Mouse (Mus musculus): ENCODE results near the gene Lrrc14b. TPM values are rescaled to one million over a fixed set of nuclear protein-coding genes. Genes with fewer than 3 reads are reported as not detected.
A peak's percentile ranks its signal among the peaks of the same experiment; 100 is the strongest.

Gene Lrrc14b
- 20.7 and 22.3 TPM in 2 replicates for polyA plus RNA-seq (2015; fragmentation: Nextera tagmentation; extraction: Ambion mirVana)

GRCm38 (mm10) chr13:74363859-74364235 lies at the start of gene Lrrc14b:
Gene Lrrc14b (minus strand): TSS chr13:74364005.

GRCm38 (mm10) chr13:74399298-74399839 lies 35.6 kb upstream of the Lrrc14b start, which contains the start of gene Ftl1-ps1:
Gene Ftl1-ps1 (plus strand): TSS chr13:74399694.

DNA sequence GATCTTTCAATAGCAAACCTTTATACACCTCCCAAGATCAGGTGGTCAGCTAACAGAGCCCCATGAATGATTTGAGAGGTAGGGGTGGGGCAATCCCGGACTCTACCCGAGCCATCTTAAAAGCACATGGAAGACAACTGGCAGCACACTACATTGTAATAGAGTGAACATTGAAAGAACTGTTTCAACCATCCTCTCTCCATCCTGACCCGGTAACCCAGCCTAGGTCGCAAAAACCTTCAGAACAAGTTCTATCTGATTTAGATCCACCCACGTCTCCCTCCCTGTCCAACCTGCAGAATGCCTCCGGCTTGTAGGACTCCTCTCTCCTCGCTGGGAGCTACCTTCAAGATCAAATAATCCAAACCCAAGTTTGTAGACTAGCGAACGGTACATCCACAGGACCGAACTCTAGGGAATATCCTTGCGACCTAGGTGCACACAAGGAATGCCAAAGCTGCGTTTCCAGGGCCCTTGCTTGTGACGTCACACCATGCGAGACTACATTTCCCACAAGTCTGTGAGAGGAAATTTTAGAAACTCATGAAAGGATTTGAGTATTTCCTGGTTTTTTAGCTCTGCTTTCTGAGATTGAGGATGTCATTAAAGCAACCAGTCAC lies 26.7 kb upstream of the Lrrc14b start, which contains the start of gene Zfp72:
Gene Zfp72 (minus strand): TSS at position 466 of the 620 bp plus-strand sequence.

GRCm38 (mm10) chr13:74349566-74350434 lies 14.0 kb downstream of the Lrrc14b start, which contains the start of the genes Sdha and Ccdc127:
Gene Sdha (minus strand): TSS chr13:74350280.
Gene Ccdc127 (plus strand): TSS chr13:74350309.

GRCm38 (mm10) chr13:74317170-74317849 lies 46.5 kb downstream of the Lrrc14b start, which contains the start of gene Pdcd6:
Gene Pdcd6 (minus strand): TSS chr13:74317580.

MicroRNAs encoded within 50 kb of the gene (microRNA counts, 519-probe panel; counts per million panel counts)
- microRNA mmu-miR-692, result 296 counts per million, percentile 58 among the panel's probes with 10 or more counts

Small RNA genes within 50 kb of the gene (microRNA-seq; reads per million reads assigned to microRNA genes)
- 0 reads per million in 2 experiments for gene Mir692-3

Other genes with a start within 250 kb of the Lrrc14b start
- 0.17 TPM in 1 of 2 replicates, not detected in the other for gene Slc9a3, start 242.5 kb downstream of the Lrrc14b start, polyA plus RNA-seq (2015; fragmentation: Nextera tagmentation; extraction: Ambion mirVana)
- gene Exoc3, start 155.3 kb downstream of the Lrrc14b start, polyA plus RNA-seq (2015; fragmentation: Nextera tagmentation; extraction: Ambion mirVana), result 32.1 and 35.4 TPM in 2 replicates
- gene Ahrr, start 71.7 kb downstream of the Lrrc14b start, polyA plus RNA-seq (2015; fragmentation: Nextera tagmentation; extraction: Ambion mirVana), result 0.23 and 0.37 TPM in 2 replicates
- 62.5 and 68.0 TPM in 2 replicates for gene Pdcd6, start 46.4 kb downstream of the Lrrc14b start, polyA plus RNA-seq (2015; fragmentation: Nextera tagmentation; extraction: Ambion mirVana)
- 477 and 507 TPM in 2 replicates for gene Sdha, start 13.7 kb downstream of the Lrrc14b start, polyA plus RNA-seq (2015; fragmentation: Nextera tagmentation; extraction: Ambion mirVana)
- 44.5 and 46.7 TPM in 2 replicates for gene Ccdc127, start 13.7 kb downstream of the Lrrc14b start, polyA plus RNA-seq (2015; fragmentation: Nextera tagmentation; extraction: Ambion mirVana)
- 1.2 and 1.5 TPM in 2 replicates for gene Zfp72, start 26.8 kb upstream of the Lrrc14b start, polyA plus RNA-seq (2015; fragmentation: Nextera tagmentation; extraction: Ambion mirVana)
- 47.4 and 68.7 TPM in 2 replicates for gene Ftl1-ps1, start 35.7 kb upstream of the Lrrc14b start, polyA plus RNA-seq (2015; fragmentation: Nextera tagmentation; extraction: Ambion mirVana)
- gene Zfp825, start 130.0 kb upstream of the Lrrc14b start, polyA plus RNA-seq (2015; fragmentation: Nextera tagmentation; extraction: Ambion mirVana), result 13.1 and 13.3 TPM in 2 replicates

Data from skeletal muscle tissue, postnatal 0 days (tissue).